Mouse (Mus musculus) limb, embryonic 12.5 days (tissue): ENCODE data around the gene 1110008P14Rik. TPM values are rescaled to one million over a fixed set of nuclear protein-coding genes. Genes with fewer than 3 reads are reported as not detected.

Experiments used
- polyA plus RNA-seq: library from polyadenylated mRNA; unstranded; fragments of >200 nt; fragmentation: Nextera tagmentation; extraction: Ambion mirVana; gene quantifications from 2 replicates; pipeline ENCODE4 v1.2.1, GENCODE M21; 2016

1110008P14Rik gene
- polyA plus RNA-seq, 1 experiment from 2014 or later: 44.3 TPM

Other genes with a start within 250 kb of the 1110008P14Rik start
- 69.2 and 89.9 TPM in 2 replicates for gene Prrc2b, start 230.9 kb downstream of the 1110008P14Rik start, polyA plus RNA-seq
- gene Pomt1, start 145.3 kb downstream of the 1110008P14Rik start, polyA plus RNA-seq: 26.8 and 29.4 TPM in 2 replicates
- gene Uck1, start 121.8 kb downstream of the 1110008P14Rik start, polyA plus RNA-seq: 64.8 and 65.3 TPM in 2 replicates
- 24.9 and 28.4 TPM in 2 replicates for gene Golga2, start 94.6 kb downstream of the 1110008P14Rik start, polyA plus RNA-seq
- gene Swi5, start 93.9 kb downstream of the 1110008P14Rik start, polyA plus RNA-seq: 368 and 439 TPM in 2 replicates
- gene Ciz1, start 29.6 kb downstream of the 1110008P14Rik start, polyA plus RNA-seq: 55.4 and 62.1 TPM in 2 replicates
- gene Dnm1, start 28.6 kb downstream of the 1110008P14Rik start, polyA plus RNA-seq: 38.8 and 46.8 TPM in 2 replicates
- 0.95 TPM in 1 of 2 replicates, not detected in the other for gene Lcn2, start 6.3 kb upstream of the 1110008P14Rik start, polyA plus RNA-seq
- 32.2 and 36.7 TPM in 2 replicates for gene Ptges2, start 14.0 kb upstream of the 1110008P14Rik start, polyA plus RNA-seq
- 5.1 and 5.6 TPM in 2 replicates for gene Naif1, start 68.5 kb upstream of the 1110008P14Rik start, polyA plus RNA-seq
- gene Slc25a25, start 69.5 kb upstream of the 1110008P14Rik start, polyA plus RNA-seq: 26.0 and 28.3 TPM in 2 replicates
- gene Fam102a, start 153.4 kb upstream of the 1110008P14Rik start, polyA plus RNA-seq: 12.3 and 16.0 TPM in 2 replicates
- gene Dpm2, start 188.9 kb upstream of the 1110008P14Rik start, polyA plus RNA-seq: 99.3 and 99.7 TPM in 2 replicates
- gene Pip5kl1, start 192.9 kb upstream of the 1110008P14Rik start, polyA plus RNA-seq: 3.9 and 5.4 TPM in 2 replicates
- gene 9430097D07Rik, start 193.7 kb upstream of the 1110008P14Rik start, polyA plus RNA-seq: 0.55 TPM in 1 of 2 replicates, not detected in the other
- 29.8 and 29.9 TPM in 2 replicates for gene St6galnac4, start 205.2 kb upstream of the 1110008P14Rik start, polyA plus RNA-seq
- gene St6galnac6, start 217.8 kb upstream of the 1110008P14Rik start, polyA plus RNA-seq: 23.4 and 23.7 TPM in 2 replicates
- 34.3 and 34.4 TPM in 2 replicates for gene Ak1, start 239.8 kb upstream of the 1110008P14Rik start, polyA plus RNA-seq